Mouse (Mus musculus): ENCODE results near the gene Slc6a17.

The Slc6a17 gene

GRCm38 (mm10) chr3:107517631-107518108, at the start of gene Slc6a17:
Gene Slc6a17, minus strand, starts transcription at chr3:107518018.
- DNase-seq (ENCODE audit: extremely low read depth, insufficient read length, low spot score): no peak

DNA sequence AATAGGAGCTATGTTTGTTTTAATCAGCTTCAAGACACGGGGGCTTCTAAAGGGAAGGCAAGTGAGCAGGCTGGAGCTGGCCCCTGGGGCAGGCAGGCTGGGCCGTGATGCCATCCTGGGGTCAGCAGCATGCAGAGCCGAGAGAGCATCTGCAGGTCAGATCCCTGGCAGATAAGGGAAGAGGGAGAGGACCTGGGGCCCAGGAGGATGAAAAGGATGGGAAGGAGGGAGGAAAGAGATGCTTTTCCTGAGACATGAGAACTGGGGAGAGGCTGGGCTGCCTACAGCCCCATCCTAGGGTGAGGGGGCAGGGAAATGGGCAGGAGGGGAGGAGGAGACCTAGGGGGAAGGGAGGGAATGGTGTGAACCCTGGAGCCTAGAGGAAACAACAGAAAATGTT, 47.5 kb upstream of the Slc6a17 start:
- DNase-seq (ENCODE audit: extremely low read depth, insufficient read length, low spot score): no peak

GRCm38 (mm10) chr3:107563880-107564279, 46.1 kb upstream of the Slc6a17 start:
- no peak for DNase-seq (ENCODE audit: extremely low read depth, insufficient read length, low spot score)

DNA sequence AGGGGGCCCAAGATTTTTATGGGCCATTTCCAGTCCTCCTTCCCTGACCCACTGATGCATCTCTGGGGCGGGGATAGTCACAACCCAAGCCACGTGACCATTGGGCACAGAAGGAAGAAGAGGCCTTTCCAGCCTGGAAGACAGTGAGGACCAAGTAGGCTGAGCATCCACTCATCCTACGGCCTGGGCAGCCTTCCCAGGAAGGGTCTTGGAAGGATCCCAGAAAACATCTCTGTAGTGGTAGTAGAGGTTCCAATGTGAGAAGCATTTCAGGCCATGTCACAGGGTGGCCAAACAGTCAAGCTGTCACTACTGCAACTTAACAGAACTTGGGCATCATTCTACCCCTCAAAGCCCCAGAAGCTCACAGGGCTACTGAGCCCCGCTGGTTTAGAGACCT, 44.8 kb upstream of the Slc6a17 start:
- no peak for DNase-seq (ENCODE audit: extremely low read depth, insufficient read length, low spot score)

DNA sequence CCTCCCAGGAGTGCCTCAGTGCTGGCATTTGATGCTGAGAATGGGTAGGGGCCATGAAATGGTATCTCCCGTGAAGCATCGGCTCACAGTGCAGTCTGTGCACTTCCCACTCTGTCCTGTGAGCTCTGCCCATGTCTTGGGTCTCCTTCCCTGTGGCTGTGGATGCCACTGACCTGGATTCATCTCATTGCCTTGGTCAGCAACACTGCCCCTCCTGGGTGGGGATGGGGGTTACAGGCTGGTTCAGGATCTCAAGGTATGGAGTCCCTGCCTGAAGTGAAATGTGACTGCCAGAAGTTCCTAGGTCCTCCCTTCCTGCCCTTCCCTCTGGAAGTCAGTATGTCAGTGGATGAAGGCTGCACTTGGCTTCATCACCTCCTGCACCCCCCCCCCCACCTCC, 44.3 kb upstream of the Slc6a17 start:
- DNase-seq (ENCODE audit: extremely low read depth, insufficient read length, low spot score): no peak

DNA sequence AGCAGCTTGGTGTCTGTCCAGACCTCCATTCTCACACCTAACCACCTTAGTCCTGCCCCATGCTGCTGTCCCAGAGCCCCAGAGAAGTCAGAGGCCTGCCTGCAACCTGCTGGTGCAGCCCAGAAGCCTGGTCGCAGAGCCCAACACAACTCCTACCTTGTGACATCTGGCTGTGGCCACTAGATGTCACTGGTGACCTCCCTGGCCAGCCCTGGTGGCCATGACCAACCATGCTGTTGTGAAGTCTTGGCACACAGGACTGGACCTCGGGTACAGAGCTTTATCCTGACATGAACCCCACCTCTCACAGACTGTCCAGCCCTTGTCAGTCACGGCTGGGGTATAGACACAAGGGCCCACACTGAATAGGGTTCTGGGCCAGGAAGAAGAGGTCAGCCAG, 41.4 kb upstream of the Slc6a17 start:
- peak; percentile 46 for DNase-seq (ENCODE audit: extremely low read depth, insufficient read length, low spot score)

GRCm38 (mm10) chr3:107558740-107559139, 40.9 kb upstream of the Slc6a17 start:
- DNase-seq (ENCODE audit: extremely low read depth, insufficient read length, low spot score): no peak

DNA sequence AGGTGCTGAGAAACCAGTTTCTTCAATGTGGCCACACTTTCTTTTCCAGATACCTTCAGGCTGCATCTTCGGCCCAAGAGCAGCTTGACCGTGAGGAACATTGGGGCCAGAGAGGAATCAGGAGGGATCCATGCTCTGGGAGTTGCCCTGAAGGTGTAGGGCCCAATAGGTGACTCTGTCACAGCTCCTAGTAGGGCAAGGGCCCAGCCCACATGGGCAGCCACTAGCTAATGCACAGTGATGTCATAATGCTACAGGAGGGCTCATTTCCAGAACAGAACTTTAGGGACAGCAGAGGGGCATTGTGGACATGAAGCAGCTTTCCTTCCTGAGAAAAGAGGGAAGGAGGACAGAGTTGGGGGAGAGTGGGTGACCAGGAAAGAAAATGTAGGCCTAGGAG, 37.0 kb upstream of the Slc6a17 start, which contains the start of gene Ubl4b:
Gene Ubl4b, minus strand, starts transcription at position 232 of the 400 bp plus-strand sequence.
- no peak for DNase-seq (ENCODE audit: extremely low read depth, insufficient read length, low spot score)

GRCm38 (mm10) chr3:107550409-107551049, 32.7 kb upstream of the Slc6a17 start:
- DNase-seq (ENCODE audit: extremely low read depth, insufficient read length, low spot score): no peak

DNA sequence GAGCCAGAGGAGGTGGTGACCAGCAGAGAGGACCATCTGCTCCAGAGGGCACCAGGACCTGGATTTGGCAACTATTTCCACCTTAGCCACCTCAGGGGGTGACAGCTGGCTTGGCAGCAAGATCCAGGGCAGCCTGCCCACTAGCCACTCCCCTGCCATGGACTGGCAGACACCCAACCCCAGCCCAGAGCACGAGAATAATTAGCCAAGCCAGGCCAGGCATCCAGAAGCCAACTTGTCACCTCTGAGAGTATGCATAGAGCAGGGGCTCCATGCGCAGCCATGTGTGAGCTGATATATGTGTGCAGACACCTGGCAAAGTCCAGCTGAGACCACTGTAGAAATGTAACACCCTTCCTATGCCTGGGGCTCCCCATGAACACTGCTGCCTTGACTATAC, 29.1 kb upstream of the Slc6a17 start:
- peak; percentile 32 for DNase-seq (ENCODE audit: extremely low read depth, insufficient read length, low spot score)

DNA sequence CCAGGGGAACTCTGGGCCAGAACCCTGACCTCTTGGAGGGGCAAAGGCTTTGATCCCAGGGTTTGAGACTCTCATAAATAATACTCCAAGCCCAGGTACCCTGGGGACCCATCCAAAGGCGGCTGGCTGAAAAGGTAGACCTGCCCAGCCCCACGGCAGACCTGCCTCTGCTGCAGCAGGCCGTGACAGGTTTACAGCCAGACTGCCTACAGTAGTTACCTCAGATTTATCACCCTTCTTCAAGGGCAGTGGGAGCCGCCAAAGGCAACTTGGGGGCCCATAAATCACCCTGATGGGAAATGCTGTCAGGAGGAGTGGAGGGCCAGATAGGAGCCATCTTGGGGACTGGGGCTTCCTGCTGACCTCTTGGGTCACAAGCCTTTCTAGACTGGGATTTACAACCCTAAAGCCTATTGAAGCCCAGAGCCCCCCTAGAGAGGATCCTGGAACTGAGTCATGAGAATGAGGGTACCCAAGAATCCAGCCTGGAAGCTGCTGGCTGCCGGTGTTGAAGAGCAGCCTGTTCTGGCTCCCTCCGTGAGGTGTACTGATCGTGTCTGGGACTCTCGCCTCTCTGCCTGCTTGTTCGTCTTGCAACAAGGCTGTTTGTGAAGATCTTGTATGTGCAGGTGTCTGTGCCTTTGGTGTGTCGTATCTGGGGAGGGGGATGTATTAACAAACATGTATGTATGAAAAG, 28.0 kb upstream of the Slc6a17 start:
- no peak for DNase-seq (ENCODE audit: extremely low read depth, insufficient read length, low spot score)

DNA sequence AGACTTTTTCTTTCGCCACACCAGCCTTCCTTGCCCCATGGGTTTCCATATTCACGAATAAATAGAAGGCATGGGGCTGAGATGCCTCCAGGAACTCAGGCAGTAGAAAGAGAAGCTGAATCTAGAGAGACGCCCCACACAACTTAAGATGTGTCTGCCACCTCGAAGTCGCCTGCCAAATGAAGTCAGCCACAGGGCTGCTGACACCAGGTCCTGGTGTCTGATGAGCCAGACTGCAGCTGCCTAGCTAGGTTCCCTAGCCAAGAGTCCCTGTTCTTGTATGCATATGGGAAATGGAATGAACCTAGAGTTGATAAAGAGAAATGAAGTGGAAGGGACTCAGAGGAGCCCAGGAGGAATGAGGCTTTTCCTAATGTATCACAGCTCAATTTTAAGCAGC, 27.5 kb upstream of the Slc6a17 start:
- no peak for DNase-seq (ENCODE audit: extremely low read depth, insufficient read length, low spot score)

DNA sequence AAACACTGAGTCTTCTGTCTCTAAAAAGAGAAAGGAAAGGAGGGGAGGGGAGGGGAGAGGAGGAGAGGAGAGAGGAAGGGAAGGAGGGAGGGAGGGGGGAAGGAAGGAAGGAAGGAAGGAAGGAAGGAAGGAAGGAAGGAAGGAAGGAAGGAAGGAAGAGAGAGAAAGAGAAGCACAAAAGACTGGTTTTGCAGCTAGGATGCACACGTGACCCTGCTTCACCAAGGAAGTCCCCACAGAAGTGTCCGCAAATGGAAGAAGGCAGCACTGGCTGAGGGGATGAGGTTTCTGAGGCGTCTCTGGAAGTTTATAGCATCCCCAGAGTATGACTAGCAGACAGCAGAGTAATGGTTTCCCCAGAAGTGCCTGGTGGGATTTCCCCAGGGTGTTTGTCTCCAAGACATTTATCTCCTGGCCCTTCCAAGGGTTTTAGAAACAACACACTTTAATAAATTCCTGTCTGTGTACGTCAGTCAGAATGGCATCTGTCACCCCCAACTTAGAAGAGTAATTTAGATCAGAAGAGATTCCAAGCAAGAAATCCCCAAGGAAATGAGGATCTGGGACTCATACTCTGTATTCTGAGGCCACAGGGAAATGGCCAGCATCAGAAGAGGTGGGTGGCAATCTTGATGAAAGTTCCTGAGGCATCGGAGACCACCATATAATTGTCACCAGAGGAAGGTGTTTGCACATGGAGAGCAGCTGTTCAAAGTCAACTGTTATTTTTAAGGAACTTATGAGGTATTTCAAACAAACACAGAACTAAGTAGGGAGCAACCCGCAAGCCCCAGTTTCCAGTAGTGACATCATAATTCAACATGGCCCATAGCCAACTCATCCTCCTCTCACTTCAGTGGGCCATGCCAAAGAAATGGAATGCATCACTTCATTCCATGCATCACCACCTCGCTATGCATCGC, 25.6 kb upstream of the Slc6a17 start:
- no peak for DNase-seq (ENCODE audit: extremely low read depth, insufficient read length, low spot score)

DNA sequence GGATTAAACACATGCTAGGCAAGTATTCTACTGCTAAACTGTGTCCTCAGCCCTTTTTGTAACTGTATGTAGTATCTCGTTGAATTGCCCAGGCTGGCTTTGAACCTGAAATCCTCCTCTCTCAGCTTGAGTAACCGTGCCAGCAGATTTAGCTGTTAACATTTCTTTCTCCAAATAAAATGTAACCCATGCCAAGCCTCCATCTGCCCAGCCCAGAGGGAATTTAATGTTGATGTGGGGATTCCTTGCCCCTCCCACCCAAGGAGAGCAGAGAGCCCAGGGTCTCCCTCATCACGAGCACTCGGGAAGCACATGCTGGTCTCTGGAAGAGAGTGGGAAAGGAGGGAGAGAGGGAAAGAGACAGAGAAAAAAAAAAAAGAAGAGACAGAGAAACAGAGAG, 24.8 kb upstream of the Slc6a17 start:
- DNase-seq (ENCODE audit: extremely low read depth, insufficient read length, low spot score): no peak

DNA sequence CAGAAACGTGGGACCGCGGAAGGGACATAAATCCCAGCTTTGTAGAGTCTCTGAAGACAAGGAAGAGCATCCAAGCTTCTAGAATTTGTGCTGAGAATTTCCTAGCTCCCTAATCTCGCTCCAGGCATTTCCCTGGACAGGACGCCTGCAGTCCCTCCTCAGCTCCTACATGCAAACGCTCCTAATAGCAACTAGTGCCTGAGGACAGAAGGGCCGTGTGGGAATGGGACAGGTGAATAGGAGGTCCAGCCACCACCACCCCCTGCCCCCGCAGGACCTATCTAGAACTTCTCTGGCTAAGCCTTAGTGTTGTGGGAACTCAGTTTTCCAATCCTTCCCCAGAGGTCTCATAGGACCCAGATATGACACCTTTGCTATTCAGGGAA, 19.7 kb upstream of the Slc6a17 start:
- no peak for DNase-seq (ENCODE audit: extremely low read depth, insufficient read length, low spot score)

GRCm38 (mm10) chr3:107536810-107537503, 19.1 kb upstream of the Slc6a17 start:
- DNase-seq (ENCODE audit: extremely low read depth, insufficient read length, low spot score): peak; percentile 72

- DNase-seq (ENCODE audit: extremely low read depth, insufficient read length, low spot score): no peak
Observed at GRCm38 (mm10) chr3:107534951-107535350, 17.1 kb upstream of the Slc6a17 start.

DNA sequence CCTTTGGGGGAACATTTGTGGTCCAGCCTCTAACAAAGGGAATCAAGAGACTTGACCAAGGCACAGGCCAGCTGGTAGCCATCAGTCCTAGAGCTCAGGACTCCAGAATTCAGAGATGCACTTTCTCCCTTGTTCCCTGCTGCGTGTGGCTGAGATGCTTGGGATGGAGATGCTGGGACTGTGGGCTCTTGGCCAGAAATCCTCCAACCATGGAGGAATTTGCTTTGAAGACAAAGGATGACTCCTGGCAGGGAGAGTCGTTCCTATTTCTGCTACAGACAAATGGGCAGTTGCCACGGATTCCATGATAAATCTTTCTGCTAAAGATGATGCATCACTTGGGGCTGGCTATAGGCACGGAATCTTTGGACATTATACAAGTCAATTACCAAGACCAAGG, 15.7 kb upstream of the Slc6a17 start:
- DNase-seq (ENCODE audit: extremely low read depth, insufficient read length, low spot score): no peak

GRCm38 (mm10) chr3:107530581-107530980, 12.8 kb upstream of the Slc6a17 start:
- DNase-seq (ENCODE audit: extremely low read depth, insufficient read length, low spot score): no peak

DNA sequence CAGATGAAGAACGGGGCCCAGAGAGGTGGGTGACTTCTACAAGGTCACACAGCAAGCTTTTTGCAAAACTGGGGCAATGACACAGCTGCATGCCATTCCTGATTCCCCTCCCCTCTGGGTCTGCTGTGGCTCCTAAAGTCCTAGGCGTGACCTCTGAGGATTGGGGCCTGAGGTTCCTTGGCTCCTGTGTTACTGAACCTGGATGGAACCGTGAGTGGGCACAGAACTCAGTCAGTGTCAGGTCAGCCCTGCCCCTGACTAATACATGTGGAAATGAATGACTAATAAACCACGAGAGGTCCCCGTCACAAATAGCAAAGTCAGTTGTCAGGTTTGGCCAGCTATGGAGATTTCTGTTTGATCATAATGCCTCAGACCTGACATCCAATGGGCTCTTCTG, 11.4 kb upstream of the Slc6a17 start:
- DNase-seq (ENCODE audit: extremely low read depth, insufficient read length, low spot score): peak; percentile 53
